Mouse (Mus musculus) gastrocnemius, postnatal 10 days (tissue): ENCODE measurements at regions not wholly inside any gene's neighbourhood (a gene's known extent, or its start where the extent isn't known, plus 50 kb on each side); places are given as distances from the start of the nearest gene placed in this dataset.
A peak's percentile ranks its signal among the peaks of the same experiment; 100 is the strongest.

Experiments
- DNase-seq: peaks from one replicate; pipeline ENCODE4 v3.0.0; 2021; ENCODE audit warnings: mixed read lengths

GRCm38 (mm10) chr10:87639339-87639738, 117.7 kb downstream of the Pah start:
- DNase-seq: no peak

- DNase-seq: no peak
Observed at GRCm38 (mm10) chr10:87649091-87649490, 127.5 kb downstream of the Pah start.

- no peak for DNase-seq
Observed at GRCm38 (mm10) chr10:87652139-87652740, 130.6 kb downstream of the Pah start.

- no peak for DNase-seq
Observed at GRCm38 (mm10) chr10:87654112-87654511, 132.5 kb downstream of the Pah start.

- no peak for DNase-seq
Observed at GRCm38 (mm10) chr10:87666020-87666718, 144.6 kb downstream of the Pah start.

GRCm38 (mm10) chr10:87666719-87667387, 145.3 kb downstream of the Pah start:
- DNase-seq: peak; percentile 30

- no peak for DNase-seq
Observed at GRCm38 (mm10) chr10:87667651-87668140, 146.1 kb downstream of the Pah start.

GRCm38 (mm10) chr10:87674740-87675420, 153.3 kb downstream of the Pah start:
- DNase-seq: no peak

GRCm38 (mm10) chr10:87676041-87676672, 154.6 kb downstream of the Pah start:
- no peak for DNase-seq

GRCm38 (mm10) chr10:87678984-87679383, 157.4 kb downstream of the Pah start:
- no peak for DNase-seq

GRCm38 (mm10) chr10:87686311-87686710, 164.7 kb downstream of the Pah start:
- no peak for DNase-seq

GRCm38 (mm10) chr10:87686785-87687184, 165.2 kb downstream of the Pah start:
- no peak for DNase-seq

GRCm38 (mm10) chr10:87687844-87688243, 166.2 kb downstream of the Pah start:
- no peak for DNase-seq

- DNase-seq: no peak
Observed at GRCm38 (mm10) chr10:87690831-87691230, 167.2 kb upstream of the Igf1 start.

GRCm38 (mm10) chr10:87696485-87696884, 161.6 kb upstream of the Igf1 start:
- no peak for DNase-seq

GRCm38 (mm10) chr10:87711209-87711608, 146.9 kb upstream of the Igf1 start:
- no peak for DNase-seq

- no peak for DNase-seq
Observed at GRCm38 (mm10) chr10:87711798-87712197, 146.3 kb upstream of the Igf1 start.

- no peak for DNase-seq
Observed at GRCm38 (mm10) chr10:87715874-87716600, 142.0 kb upstream of the Igf1 start.

- no peak for DNase-seq
Observed at GRCm38 (mm10) chr10:87717156-87717555, 140.9 kb upstream of the Igf1 start.

- no peak for DNase-seq
Observed at GRCm38 (mm10) chr10:87718491-87718890, 139.6 kb upstream of the Igf1 start.

GRCm38 (mm10) chr10:87719978-87720377, 138.1 kb upstream of the Igf1 start:
- DNase-seq: no peak

GRCm38 (mm10) chr10:87722244-87722643, 135.8 kb upstream of the Igf1 start:
- no peak for DNase-seq
